Mouse (Mus musculus): Measurements from ENCODE around the gene Zfp638. TPM values are rescaled to one million over a fixed set of nuclear protein-coding genes. Genes with fewer than 3 reads are reported as not detected.
"Not testable (repeated sequence)": the region's sequence is repeated elsewhere in the genome, so short reads cannot be mapped to it uniquely, and the experiment has no call there.

The Zfp638 gene
- polyA plus RNA-seq, 1 experiment from 2014 or later: 102 TPM

DNA sequence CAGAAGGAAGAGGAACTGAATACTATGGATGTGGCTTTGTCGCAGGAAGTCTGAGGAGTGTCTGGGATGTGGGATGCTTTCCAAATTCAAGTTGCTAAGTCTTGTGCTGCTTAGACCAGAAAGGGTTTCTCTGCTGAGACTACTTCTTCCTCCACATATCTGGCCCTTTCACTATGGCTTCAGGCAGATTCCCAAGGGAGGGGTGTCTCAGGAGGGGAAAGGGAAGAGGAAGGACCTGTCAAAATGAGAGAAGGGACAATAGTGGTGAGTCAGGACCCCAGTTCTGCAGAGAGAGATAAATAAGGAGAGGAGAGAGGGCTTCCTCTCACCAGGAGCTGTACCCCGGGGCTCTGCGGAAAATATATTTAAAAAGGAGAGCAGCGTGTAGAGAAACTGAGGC is 153.1 kb downstream of the Zfp638 start:
- Histone ChIP-seq H3K4me1 (ENCODE audit: control insufficient read depth, insufficient read depth, low read length) (no peaks in the 10 kb centered on the region; the same call in 1 of the 2 replicates), H3K9me3 (ENCODE audit: control insufficient read depth, low read length) (no peaks in the 10 kb centered on the region), H3K27ac (ENCODE audit: low read depth, low read length) (no peak overlapping the region), H3K4me3 (ENCODE audit: low read depth, low read length) (no peak overlapping the region), H3K4me2 (ENCODE audit: low read depth) (no peak overlapping the region), H3K27me3 (ENCODE audit: control insufficient read depth, insufficient read depth, low read length) (peaks cover 2% of the 10 kb centered on the region; the same call in 1 of the 2 replicates), H3K36me3 (ENCODE audit: control insufficient read depth, insufficient read depth, low read length) (no peaks in the 10 kb centered on the region), H3K9ac (ENCODE audit: low read length) (no peak overlapping the region)
- 82% methylated on average over 4 of the region's 4 CpGs for WGBS
- ATAC-seq (ENCODE audit: insufficient read depth, low FRiP score, low TSS enrichment) (no peak), DNase-seq (ENCODE audit: low spot score) (no peak)

DNA sequence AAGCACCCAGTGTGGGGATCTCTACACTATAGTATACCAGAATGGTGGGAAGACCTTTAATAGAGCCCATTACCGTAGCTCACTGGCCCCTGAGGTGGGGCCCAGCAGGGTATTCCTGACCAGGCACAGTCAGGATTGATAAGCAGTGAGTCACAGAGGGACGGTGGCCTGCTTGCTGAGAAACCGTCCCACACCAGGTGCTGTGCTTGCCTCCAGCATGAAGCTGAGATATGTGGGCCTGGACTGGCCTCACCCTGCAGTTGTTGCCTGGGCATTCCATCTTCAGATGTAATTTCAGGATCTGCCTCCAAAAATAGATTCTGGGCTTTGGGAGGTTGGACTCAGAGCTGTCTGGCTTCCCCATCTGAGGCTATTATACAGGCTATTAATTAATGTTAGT is 155.1 kb downstream of the Zfp638 start:
- Histone ChIP-seq H3K4me3 (ENCODE audit: low read depth, low read length) (no peak overlapping the region), H3K4me1 (ENCODE audit: control insufficient read depth, insufficient read depth, low read length) (no peaks in the 10 kb centered on the region; the same call in 1 of the 2 replicates), H3K4me2 (ENCODE audit: low read depth) (no peak overlapping the region), H3K27me3 (ENCODE audit: control insufficient read depth, insufficient read depth, low read length) (peaks cover 2% of the 10 kb centered on the region; the same call in 1 of the 2 replicates), H3K36me3 (ENCODE audit: control insufficient read depth, insufficient read depth, low read length) (no peaks in the 10 kb centered on the region), H3K9ac (ENCODE audit: low read length) (no peak overlapping the region), H3K27ac (ENCODE audit: low read depth, low read length) (no peak overlapping the region), H3K9me3 (ENCODE audit: control insufficient read depth, low read length) (no peaks in the 10 kb centered on the region)
- ATAC-seq (ENCODE audit: insufficient read depth, low FRiP score, low TSS enrichment): no peak
- no peak for DNase-seq (ENCODE audit: low spot score)
- WGBS: 69% methylated on average over 3 of the region's 3 CpGs

DNA sequence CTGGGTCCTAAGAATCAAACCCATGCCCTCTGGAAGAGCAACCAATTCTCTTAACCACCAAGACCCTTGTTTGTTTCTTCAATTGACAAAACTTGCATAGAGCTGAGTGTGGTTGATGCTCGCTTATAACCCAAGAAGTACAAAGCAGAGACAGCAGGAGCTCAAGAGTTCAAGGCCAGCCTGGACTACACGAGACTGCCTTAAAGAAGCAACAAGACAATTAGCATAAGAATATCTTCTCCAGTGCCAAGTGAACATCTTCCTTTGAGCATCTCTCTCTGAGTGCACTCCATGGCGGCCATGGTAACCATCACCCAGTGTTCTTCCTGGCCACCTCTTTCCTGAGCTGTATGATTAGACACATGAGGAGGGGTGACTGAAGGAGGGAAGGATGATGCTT is 158.7 kb downstream of the Zfp638 start:
- WGBS: 79% methylated on average over 3 of the region's 3 CpGs
- Histone ChIP-seq H3K4me3 (ENCODE audit: low read depth, low read length) (no peak overlapping the region), H3K27me3 (ENCODE audit: control insufficient read depth, insufficient read depth, low read length) (no peaks in the 10 kb centered on the region), H3K4me2 (ENCODE audit: low read depth) (no peak overlapping the region), H3K9ac (ENCODE audit: low read length) (no peak overlapping the region), H3K9me3 (ENCODE audit: control insufficient read depth, low read length) (no peaks in the 10 kb centered on the region), H3K36me3 (ENCODE audit: control insufficient read depth, insufficient read depth, low read length) (no peaks in the 10 kb centered on the region), H3K27ac (ENCODE audit: low read depth, low read length) (no peak overlapping the region), H3K4me1 (ENCODE audit: control insufficient read depth, insufficient read depth, low read length) (no peaks in the 10 kb centered on the region)
- ATAC-seq (ENCODE audit: insufficient read depth, low FRiP score, low TSS enrichment) (no peak), DNase-seq (ENCODE audit: low spot score) (no peak)

DNA sequence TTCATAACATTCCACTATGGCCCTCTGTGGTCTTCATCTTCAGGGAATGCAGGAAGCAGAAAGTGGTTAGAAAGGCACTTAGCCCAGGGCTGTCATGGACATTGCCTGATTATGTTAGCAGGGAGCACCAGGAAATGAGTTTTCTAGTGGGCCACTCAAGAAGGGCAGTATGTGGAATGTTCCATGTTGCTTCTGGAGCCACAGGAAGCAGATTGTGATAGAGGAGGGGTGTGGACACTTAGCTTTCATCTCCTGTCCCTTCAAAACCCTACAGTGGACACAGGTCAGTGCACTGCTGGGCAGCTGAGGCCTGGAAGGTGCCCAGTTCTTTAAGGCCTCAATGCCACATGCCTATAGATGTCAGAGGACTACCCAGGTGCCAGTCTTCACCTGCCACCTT is 161.9 kb downstream of the Zfp638 start:
- no peaks in the 10 kb centered on the region for H3K27me3 ChIP-seq (ENCODE audit: control insufficient read depth, insufficient read depth, low read length)
- no peaks in the 10 kb centered on the region for H3K9me3 ChIP-seq (ENCODE audit: control insufficient read depth, low read length)
- no peaks in the 10 kb centered on the region for H3K36me3 ChIP-seq (ENCODE audit: control insufficient read depth, insufficient read depth, low read length)
- DNase-seq (ENCODE audit: low spot score): no peak
- H3K4me1 ChIP-seq (ENCODE audit: control insufficient read depth, insufficient read depth, low read length): no peaks in the 10 kb centered on the region
- no peak overlapping the region for H3K27ac ChIP-seq (ENCODE audit: low read depth, low read length)
- no peak overlapping the region for H3K4me2 ChIP-seq (ENCODE audit: low read depth)
- no peak overlapping the region for H3K4me3 ChIP-seq (ENCODE audit: low read depth, low read length)
- ATAC-seq (ENCODE audit: insufficient read depth, low FRiP score, low TSS enrichment): no peak
- H3K9ac ChIP-seq (ENCODE audit: low read length): no peak overlapping the region

DNA sequence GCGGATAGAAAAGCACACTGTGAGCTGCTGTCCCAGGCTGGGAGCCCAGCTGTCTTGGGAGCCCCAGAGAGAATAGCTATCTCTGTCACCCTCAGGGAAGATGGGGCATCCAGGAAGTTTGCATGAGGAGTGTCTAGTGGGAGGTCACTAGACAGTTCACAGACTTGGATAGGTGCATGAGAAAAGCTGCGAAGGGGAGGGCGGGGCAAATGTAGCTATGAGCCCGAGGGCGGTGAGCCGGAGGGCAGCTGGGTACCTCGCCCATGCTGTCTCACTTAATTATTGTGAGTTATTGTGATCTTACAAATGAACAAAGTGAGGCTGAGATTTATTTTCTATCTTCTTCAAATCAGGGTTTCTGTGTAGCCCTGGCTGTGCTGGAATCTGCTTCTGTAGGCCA is 162.9 kb downstream of the Zfp638 start:
- no peak overlapping the region for H3K9ac ChIP-seq (ENCODE audit: low read length)
- 92% methylated on average over 7 of the region's 7 CpGs for WGBS
- H3K36me3 ChIP-seq (ENCODE audit: control insufficient read depth, insufficient read depth, low read length): no peaks in the 10 kb centered on the region
- ATAC-seq (ENCODE audit: insufficient read depth, low FRiP score, low TSS enrichment): no peak
- H3K4me2 ChIP-seq (ENCODE audit: low read depth): no peak overlapping the region
- no peak overlapping the region for H3K4me3 ChIP-seq (ENCODE audit: low read depth, low read length)
- H3K27me3 ChIP-seq (ENCODE audit: control insufficient read depth, insufficient read depth, low read length): no peaks in the 10 kb centered on the region
- no peaks in the 10 kb centered on the region for H3K9me3 ChIP-seq (ENCODE audit: control insufficient read depth, low read length)
- no peaks in the 10 kb centered on the region for H3K4me1 ChIP-seq (ENCODE audit: control insufficient read depth, insufficient read depth, low read length)
- no peak for DNase-seq (ENCODE audit: low spot score)
- no peak overlapping the region for H3K27ac ChIP-seq (ENCODE audit: low read depth, low read length)

DNA sequence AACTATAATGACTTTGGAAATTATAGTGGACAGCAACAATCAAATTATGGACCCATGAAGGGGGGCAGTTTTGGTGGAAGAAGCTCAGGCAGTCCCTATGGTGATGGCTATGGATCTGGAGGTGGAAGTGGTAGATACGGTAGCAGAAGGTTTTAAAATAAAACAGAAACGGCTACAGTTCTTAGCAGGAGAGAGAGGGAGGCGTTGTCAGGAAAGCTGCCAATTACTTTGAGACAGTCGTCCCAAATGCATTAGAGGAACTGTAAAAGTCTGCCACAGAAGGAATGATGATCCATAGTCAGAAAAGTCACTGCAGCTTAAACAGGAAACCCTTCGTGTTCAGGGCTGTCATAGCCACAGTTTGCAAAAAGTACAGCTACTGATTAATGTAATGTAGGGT is 165.6 kb downstream of the Zfp638 start:
- not testable (repeated sequence) for H3K4me1 ChIP-seq (ENCODE audit: control insufficient read depth, insufficient read depth, low read length); ATAC-seq (ENCODE audit: insufficient read depth, low FRiP score, low TSS enrichment)
- 85% methylated on average over 5 of the region's 5 CpGs for WGBS

More for the DNA sequence above, 165.6 kb downstream of the Zfp638 start:
- DNase-seq (ENCODE audit: low spot score); H3K9ac ChIP-seq (ENCODE audit: low read length); H3K36me3 ChIP-seq (ENCODE audit: control insufficient read depth, insufficient read depth, low read length); H3K27me3 ChIP-seq (ENCODE audit: control insufficient read depth, insufficient read depth, low read length); H3K27ac ChIP-seq (ENCODE audit: low read depth, low read length); H3K4me3 ChIP-seq (ENCODE audit: low read depth, low read length); H3K9me3 ChIP-seq (ENCODE audit: control insufficient read depth, low read length); H3K4me2 ChIP-seq (ENCODE audit: low read depth): not testable (repeated sequence)

Other genes starting within 250 kb of the Zfp638 start
- not detected in 2 replicates for gene Clec4f, start 210.9 kb upstream of the Zfp638 start, polyA plus RNA-seq (2014; fragmentation: Nextera tagmentation; extraction: Ambion mirVana)
- not detected in 2 replicates for gene Cd207, start 189.3 kb upstream of the Zfp638 start, polyA plus RNA-seq (2014; fragmentation: Nextera tagmentation; extraction: Ambion mirVana)
- gene Vax2, start 155.8 kb upstream of the Zfp638 start, polyA plus RNA-seq (2014; fragmentation: Nextera tagmentation; extraction: Ambion mirVana): not detected in 2 replicates
- gene Atp6v1b1, start 124.1 kb upstream of the Zfp638 start, polyA plus RNA-seq (2014; fragmentation: Nextera tagmentation; extraction: Ambion mirVana): not detected in 2 replicates
- gene Ankrd53, start 104.5 kb upstream of the Zfp638 start, polyA plus RNA-seq (2014; fragmentation: Nextera tagmentation; extraction: Ambion mirVana): 0.26 TPM in 1 of 2 replicates, not detected in the other
- 56.7 and 57.7 TPM in 2 replicates for gene Tex261, start 91.3 kb upstream of the Zfp638 start, polyA plus RNA-seq (2014; fragmentation: Nextera tagmentation; extraction: Ambion mirVana)
- gene Nagk, start 72.1 kb upstream of the Zfp638 start, polyA plus RNA-seq (2014; fragmentation: Nextera tagmentation; extraction: Ambion mirVana): 36.1 and 36.4 TPM in 2 replicates
- 19.1 and 21.9 TPM in 2 replicates for gene Paip2b, start 35.4 kb upstream of the Zfp638 start, polyA plus RNA-seq (2014; fragmentation: Nextera tagmentation; extraction: Ambion mirVana)
- 6.3 and 6.7 TPM in 2 replicates for gene Dysf, start 141.5 kb downstream of the Zfp638 start, polyA plus RNA-seq (2014; fragmentation: Nextera tagmentation; extraction: Ambion mirVana)